Mouse (Mus musculus) MEL (cell line): ENCODE measurements at regions not wholly inside any gene's neighbourhood (a gene's known extent, or its start where the extent isn't known, plus 50 kb on each side); places are given as distances from the start of the nearest gene placed in this dataset.

Experiments
- CTCF ChIP-seq, 3 experiments: IDR thresholded peaks in 2 of 3; conservative IDR thresholded peaks in 1 of 3; 2 replicates each; pipeline ENCODE4 v1.5.1; 2011 to 2012; ENCODE audit warnings: low read length in 3 of 3, low read depth in 2 of 3, mild to moderate bottlenecking in 2 of 3, improper control_type of control experiment in 1 of 3, inconsistent platforms in 1 of 3, mixed read lengths in 1 of 3, moderate library complexity in 1 of 3; ENCODE audit not compliant: control insufficient read depth in 1 of 3, insufficient read depth in 1 of 3, poor library complexity in 1 of 3, severe bottlenecking in 1 of 3
- GABPA ChIP-seq: IDR thresholded peaks from 2 replicates; pipeline ENCODE4 v1.6.1; 2012; ENCODE audit warnings: low read depth, mild to moderate bottlenecking, inconsistent platforms, low read length, improper control_type of control experiment, moderate library complexity
- JUND ChIP-seq: IDR thresholded peaks from 2 replicates; pipeline ENCODE4 v1.6.1; 2011; ENCODE audit warnings: low read depth, mild to moderate bottlenecking, improper control_type of control experiment, low read length
- TBP ChIP-seq: IDR thresholded peaks from 2 replicates; pipeline ENCODE4 v1.8.0; 2011; ENCODE audit warnings: low read depth, low read length, improper control_type of control experiment

DNA sequence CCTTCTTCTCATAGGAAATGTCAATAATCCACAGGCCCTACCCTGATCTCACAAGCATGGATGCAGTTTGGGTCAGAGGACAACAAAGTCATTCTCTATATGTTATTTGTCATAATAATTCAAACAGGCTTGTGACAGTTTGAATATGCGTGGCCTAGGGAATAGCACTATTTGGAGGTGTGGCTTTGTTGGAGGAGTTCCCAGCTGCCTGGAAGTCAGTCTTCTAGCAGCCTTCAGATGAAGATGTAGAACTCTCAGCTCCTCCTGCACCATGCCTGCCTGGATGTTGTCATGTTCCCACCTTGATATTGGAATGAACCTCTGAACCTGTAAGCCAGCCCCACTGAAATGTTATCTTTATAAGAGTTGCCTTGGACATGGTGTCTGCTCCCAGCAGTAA, 103.7 kb upstream of the Sfswap start:
- TF ChIP-seq JUND (no peak), GABPA (no peak), TBP (no peak), CTCF (IDR thresholded peaks at IDR 0.05 in 2 of 3, conservative IDR thresholded peaks at IDR 0.05 in 1 of 3; ENCODE audit: control insufficient read depth in 1 of 3, insufficient read depth in 1 of 3, low read depth in 2 of 3, low read length in 3 of 3, poor library complexity in 1 of 3, severe bottlenecking in 1 of 3) (no peak)
